Mouse (Mus musculus): ENCODE data around the gene Metap1.

The Metap1 gene

GRCm38 (mm10) chr3:138452169-138452568 is 37.1 kb downstream of the Metap1 start:
- DNase-seq (ENCODE audit: low spot score in 2 of 2): no peak

DNA sequence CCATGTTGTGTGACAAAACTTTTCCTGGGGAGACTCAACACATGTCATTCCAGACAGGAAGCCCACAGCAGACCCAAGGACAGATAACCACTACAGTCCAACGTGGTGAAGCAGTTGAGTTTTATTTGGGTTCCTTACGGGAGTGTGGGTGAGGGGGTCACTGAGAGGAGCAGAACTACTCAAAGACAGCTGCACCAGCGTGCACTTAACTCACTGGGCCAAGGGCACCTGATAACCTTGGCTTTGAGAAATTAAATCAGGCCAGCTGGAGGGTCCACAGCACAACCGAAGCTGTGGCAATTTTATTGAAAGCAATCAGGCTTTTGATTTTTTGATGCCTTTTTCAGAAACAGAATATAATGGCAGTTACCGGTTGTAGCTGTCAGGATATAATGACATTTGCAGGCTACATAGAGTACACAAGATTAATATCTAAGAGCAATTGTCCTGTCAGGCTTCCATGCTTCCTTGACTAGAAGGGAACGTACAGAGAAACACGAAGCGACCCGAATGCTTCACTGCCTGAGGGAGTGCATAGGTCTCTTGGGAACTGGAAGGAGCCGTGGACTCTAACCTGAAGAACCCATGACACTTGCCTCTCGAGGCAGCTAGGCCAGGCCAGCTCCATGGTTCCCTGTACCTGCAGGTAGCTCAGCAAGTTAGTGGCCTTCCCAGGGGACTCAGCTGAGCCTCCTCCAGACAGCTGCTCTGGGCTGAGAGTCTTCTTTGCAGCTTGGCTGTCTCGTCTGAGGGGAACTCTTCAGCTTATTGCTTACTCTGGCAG is 41.0 kb downstream of the Metap1 start:
- no peak for DNase-seq (ENCODE audit: low spot score in 2 of 2)

DNA sequence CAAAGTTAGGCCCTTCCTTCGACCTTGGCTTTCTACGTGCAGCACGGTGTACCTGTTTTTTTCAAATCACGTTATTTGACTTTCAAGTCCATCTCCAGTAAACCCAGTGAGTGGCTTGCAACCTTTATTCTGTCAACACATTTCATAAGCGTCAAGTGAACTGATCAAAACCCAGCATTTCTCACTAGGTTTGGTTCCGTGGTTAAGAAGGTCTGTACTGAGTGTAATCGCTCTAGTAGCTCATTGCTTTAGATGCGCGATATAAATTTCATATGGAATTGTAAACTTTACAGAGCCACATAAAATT is 45.9 kb downstream of the Metap1 start:
- DNase-seq (ENCODE audit: low spot score in 2 of 2): no peak

DNA sequence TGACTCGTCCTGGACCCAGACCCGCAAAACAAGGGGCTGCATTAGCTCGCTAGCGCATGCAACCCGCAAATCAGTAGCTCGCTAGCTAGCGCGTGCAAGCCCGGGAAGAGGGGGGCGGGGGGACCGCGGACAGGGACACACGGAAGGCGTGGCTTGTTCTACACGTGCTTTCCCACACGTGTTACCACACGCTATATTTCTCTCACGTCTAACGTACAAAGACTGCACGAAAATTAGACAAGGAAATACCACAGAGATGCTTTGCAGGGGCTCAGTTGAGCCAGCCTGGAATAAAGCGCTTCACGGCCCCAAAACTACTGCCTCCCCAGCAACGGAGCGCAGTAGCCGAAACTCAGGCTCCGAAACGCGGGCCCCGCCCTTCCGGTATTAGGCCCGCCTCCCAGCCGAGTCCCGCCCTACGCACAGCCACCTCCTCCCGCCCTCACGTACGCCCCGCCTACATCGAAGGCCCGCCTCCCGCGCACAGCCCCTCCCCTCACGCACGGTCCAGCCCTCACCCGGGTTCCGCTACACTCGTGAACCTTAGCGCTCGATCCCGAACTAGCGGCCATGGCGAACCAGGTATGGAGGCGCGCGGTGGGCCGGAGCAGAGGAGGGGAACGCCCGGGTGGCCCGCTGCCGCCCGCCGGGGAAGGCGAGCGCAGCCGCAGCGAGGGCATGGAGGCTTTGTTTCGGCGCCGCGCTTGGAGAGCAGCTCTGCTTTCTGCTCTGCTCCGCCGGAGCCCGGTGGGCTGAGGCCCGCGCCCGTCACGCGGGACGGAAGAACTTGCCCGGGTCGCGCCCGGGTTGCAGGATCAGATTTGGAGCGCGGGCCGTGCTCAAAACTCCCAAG is 46.5 kb downstream of the Metap1 start, which contains the start of gene Adh5:
Adh5 (plus strand) TSS at position 482 of the 853 bp plus-strand sequence.
- peak; percentile 83 to 84 for DNase-seq (ENCODE audit: low spot score in 2 of 2)

DNA sequence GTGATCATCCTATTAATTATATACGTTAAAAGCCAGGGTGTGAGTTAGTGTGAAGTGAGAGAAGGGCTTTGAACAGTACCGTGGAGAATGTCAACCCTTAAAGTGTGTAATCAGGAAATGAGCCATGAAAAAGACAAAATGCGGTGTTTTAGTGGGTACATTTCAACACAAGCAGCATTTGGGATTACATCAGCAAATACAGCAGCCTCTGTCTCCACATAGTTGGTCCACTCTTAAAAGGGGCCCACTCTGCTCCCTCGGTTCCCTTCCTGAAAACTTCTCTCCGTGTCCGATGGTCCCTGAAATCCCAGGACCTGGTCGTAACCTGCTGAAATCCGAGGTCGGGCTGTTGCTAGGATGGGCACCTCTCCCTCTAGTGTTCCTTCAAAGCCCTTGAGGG is 47.1 kb downstream of the Metap1 start:
- no peak for DNase-seq (ENCODE audit: low spot score in 2 of 2)

- DNase-seq (ENCODE audit: low spot score in 2 of 2): no peak
Measured at GRCm38 (mm10) chr3:138438716-138439115, 50.6 kb downstream of the Metap1 start.

DNA sequence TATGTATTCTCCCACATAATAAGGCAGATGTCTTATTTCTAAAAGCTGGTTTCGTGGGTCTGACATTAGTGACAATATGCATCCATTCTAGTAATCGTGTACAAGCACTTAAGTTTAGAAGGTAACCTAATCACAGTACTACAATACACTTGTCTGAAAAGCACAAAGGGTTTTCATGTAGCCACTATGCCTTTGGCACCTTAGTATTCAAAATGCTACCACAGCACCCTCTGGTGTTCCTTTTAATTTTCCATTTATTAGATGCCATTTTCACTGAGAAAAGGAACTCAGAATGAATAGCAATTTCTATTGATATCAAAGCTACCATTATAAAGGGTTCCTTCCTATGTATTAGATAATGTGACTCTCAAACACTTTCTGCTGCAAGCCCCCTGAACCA is 57.5 kb downstream of the Metap1 start:
- DNase-seq (ENCODE audit: low spot score in 2 of 2): no peak

- DNase-seq (ENCODE audit: low spot score in 2 of 2): no peak
Measured at GRCm38 (mm10) chr3:138430360-138430976, 58.8 kb downstream of the Metap1 start.

- no peak for DNase-seq (ENCODE audit: low spot score in 2 of 2)
Measured at GRCm38 (mm10) chr3:138424247-138424646, 65.1 kb downstream of the Metap1 start.

DNA sequence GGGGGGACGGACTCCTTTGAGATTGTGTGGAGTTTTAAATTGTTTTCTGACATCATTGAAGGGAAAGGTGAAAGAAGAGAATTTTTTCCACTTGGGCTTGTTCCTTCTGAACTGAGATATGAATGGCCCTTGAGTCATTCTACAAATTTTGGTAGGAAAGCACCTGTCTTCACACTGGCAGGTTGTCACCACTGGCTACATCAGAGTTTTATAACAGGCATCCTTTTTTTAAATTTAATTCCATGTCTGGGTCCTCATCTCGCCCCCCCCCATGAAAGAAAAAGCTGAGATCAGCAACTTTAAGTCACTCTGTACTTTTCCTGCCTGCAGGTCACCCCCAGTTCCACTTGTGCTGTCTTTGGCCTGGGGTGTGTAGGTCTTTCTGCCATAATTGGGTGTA is 65.7 kb downstream of the Metap1 start:
- DNase-seq (ENCODE audit: low spot score in 2 of 2): no peak

- DNase-seq (ENCODE audit: low spot score in 2 of 2): no peak
Measured at GRCm38 (mm10) chr3:138420385-138420784, 68.9 kb downstream of the Metap1 start.

DNA sequence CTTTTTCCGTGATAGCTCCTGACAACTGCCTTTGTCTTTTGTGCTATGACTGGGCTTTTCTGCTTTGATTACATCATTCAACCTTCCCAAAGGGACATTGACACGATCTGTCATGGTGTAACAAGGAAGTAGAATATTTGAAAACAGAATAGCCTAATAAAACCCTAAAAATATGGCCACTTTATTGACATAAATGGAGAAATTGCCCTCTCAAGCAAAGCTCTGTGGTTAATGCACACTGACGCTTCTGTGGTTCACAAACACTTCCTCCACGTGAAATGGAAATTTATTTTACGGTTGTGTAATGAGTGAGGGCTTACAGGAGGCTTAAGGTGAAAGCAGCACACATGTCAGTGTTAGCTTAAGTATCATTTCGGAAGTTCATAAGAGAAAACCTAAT is 69.9 kb downstream of the Metap1 start:
- DNase-seq (ENCODE audit: low spot score in 2 of 2): no peak

DNA sequence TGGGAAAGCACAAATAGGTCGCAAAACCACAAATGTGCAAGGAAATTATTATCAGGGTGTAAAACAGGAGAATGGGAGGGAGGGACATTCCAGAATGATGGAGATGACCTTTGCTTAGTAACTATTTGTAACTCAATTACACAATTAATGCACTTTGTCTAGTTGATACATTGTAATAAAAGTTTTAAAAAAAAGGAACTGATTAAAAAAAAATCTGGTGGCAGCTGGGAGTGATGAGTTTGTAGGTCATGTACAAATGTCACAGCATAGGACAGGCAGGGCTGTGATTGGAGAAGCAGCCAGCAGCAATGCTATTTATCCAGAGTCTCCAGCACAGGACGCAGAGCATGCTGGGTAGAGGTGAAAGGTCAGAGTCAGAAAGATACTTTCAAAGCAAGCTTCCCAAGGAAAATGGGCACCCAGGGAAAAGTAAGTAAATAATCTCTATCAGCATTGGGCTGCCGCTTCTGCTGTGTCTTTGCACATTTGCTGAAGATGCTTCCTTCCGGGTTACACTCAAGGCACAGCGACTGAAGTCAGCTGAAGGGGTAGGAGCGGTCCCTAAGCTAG is 74.1 kb downstream of the Metap1 start, which contains the start of gene Adh4:
Adh4 (plus strand) TSS at position 346 of the 570 bp plus-strand sequence.
- DNase-seq (ENCODE audit: low spot score in 2 of 2): no peak

DNA sequence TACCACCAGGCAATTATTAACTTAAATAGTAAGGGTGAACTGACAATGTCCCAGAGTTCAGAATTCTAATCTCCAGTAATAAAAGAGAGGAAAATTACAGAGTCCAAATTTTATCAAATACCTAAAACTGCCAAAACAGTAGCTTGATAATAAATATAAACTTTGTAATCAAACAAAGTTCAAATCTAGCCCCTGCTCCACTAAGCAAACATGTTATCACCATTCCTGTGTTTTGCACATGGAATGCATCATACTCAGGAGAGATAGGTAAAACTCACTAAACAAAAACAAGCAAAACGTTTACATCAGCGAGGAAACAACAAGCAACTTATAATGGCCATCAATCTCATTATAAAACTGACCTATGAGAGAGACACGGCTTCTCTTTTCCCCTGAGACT is 79.1 kb downstream of the Metap1 start:
- DNase-seq (ENCODE audit: low spot score in 2 of 2): no peak

DNA sequence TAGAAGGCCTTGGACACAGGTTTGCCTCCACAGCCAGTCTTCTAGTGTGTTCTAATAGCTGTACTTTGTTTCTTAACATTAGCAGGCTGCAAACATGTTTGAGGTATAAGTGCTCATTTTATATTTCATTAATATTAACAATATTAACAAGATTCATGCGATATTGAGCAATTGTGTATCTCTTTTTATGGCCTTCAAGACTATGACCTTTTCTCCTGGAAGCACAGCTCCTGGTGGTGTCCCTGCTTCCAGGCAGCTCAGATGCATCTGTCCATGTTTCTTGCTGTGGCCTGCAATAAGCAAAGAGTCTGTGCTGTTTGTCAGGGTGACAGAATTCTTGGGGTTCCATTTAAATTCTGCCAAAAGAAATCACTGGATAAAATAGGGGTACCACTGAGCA is 79.7 kb downstream of the Metap1 start:
- no peak for DNase-seq (ENCODE audit: low spot score in 2 of 2)
